Mouse (Mus musculus) CD8-positive naive resting alpha-beta T cell, adult 57 days (primary cell): Measurements from ENCODE around the gene 2010111I01Rik. TPM values are rescaled to one million over a fixed set of nuclear protein-coding genes. Genes with fewer than 3 reads are reported as not detected.

Experiments used
- total RNA-seq: library from RNA; stranded (reverse); gene quantifications from one replicate; pipeline ENCODE4 v1.2.4, GENCODE M21; 2023

Gene 2010111I01Rik
- 90.1 TPM for total RNA-seq

DNA sequence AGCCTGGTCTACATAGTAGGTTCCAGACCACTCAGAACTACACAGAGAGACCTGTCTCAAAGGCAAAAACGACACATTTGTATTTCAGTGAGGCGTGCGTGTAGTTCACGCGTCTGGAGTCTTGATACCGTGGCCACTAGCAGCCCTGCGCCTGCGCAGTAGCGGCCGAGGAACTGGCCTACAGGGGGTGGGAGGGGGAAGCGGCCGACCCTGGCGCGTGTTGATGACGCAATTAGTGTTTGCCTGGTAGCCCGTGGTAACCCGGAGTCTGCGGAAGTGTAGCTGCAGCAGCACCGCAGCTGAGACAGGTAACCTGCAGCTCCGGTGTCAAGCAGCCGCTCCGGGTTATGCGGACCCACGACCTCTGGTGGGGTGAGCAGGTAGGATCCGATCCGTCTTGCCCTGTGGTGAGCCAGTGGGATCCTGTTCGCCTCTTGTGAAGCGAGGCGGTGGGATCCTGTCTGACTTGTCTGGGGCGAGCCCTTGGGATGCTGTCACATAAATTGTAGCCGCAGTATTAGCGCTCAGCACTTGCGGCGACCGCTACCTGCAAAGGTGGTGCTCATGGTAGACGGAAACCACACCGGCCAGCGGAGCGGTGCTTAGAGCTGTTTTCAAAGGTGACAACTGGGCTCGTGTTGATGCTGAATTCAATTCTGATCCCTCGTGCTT is at the start of gene 2010111I01Rik:
Gene 2010111I01Rik (plus strand): TSS at position 254 of the 672 bp plus-strand sequence.

Other genes with a start within 250 kb of the 2010111I01Rik start
- gene Platr25, start 204.2 kb upstream of the 2010111I01Rik start, total RNA-seq, result 11.1 TPM
- 2.1 TPM for gene Gm5141, start 179.1 kb upstream of the 2010111I01Rik start, total RNA-seq
- not detected for gene Fbp2, start 106.5 kb upstream of the 2010111I01Rik start, total RNA-seq
- not detected for gene Fbp1, start 76.6 kb upstream of the 2010111I01Rik start, total RNA-seq